Mouse (Mus musculus): ENCODE results near the gene Tmed8. TPM values are rescaled to one million over a fixed set of nuclear protein-coding genes. Genes with fewer than 3 reads are reported as not detected.

Tmed8 gene
- polyA plus RNA-seq (2014; fragmentation: Nextera tagmentation; extraction: Ambion mirVana), result 6.9 and 7.8 TPM in 2 replicates

GRCm38 (mm10) chr12:87199973-87200586, at the start of gene Tmed8:
TSS of gene Tmed8 (minus strand) at chr12:87200454.
- Histone ChIP-seq H3K4me2 (replicated peaks) (peak within 1 kb of the TSS; percentile 67), H3K36me3 (replicated peaks; ENCODE audit: control insufficient read depth, insufficient read depth) (no peaks in the 10 kb centered on the region), H3K27me3 (ENCODE audit: control insufficient read depth, insufficient read depth, low read length) (no peaks in the 10 kb centered on the region), H3K9me3 (ENCODE audit: control insufficient read depth, low read length) (no peaks in the 10 kb centered on the region), H3K9ac (peak within 1 kb of the TSS; percentile 90), H3K27ac (peak within 1 kb of the TSS; percentile 92), H3K4me3 (replicated peaks; ENCODE audit: low read length) (peak within 1 kb of the TSS; percentile 86), H3K4me1 (replicated peaks; ENCODE audit: control insufficient read depth, insufficient read depth, low read length) (peaks cover 14% of the 10 kb centered on the region)
- ATAC-seq (ENCODE audit: low FRiP score) (peak; percentile 96), DNase-seq (ENCODE audit: low spot score) (peak; percentile 80)
- under 1% methylated on average over 61 of the region's 70 CpGs for WGBS

DNA sequence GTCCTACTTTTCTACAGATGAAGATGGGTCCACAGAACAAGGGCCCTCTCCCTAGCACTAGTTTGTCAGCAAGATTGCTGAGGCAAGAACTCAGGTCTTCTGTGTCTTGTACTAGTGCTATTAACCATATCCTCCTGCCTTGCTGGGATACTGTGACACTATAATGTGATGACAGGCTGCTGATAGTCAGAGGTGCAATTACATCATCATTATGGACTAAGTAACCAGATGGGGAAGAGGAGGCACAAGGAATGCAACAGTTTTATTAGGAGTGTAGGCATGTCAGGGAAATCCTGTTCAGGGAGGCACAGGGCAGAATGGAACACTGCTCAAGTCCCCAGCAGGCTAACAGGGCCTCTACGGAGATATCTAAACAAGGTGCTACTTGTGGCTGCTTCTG, 38.4 kb upstream of the Tmed8 start, which contains the start of gene Noxred1:
Gene Noxred1 (minus strand): TSS at position 101 of the 400 bp plus-strand sequence.
- H3K36me3 ChIP-seq (replicated peaks; ENCODE audit: control insufficient read depth, insufficient read depth), result peaks cover 58% of the 10 kb centered on the region
- H3K4me3 ChIP-seq (replicated peaks; ENCODE audit: low read length), result no peak within 1 kb of the TSS
- H3K9me3 ChIP-seq (ENCODE audit: control insufficient read depth, low read length), result no peaks in the 10 kb centered on the region
- WGBS, result 96% methylated on average over 1 of the region's 1 CpGs
- H3K9ac ChIP-seq, result no peak within 1 kb of the TSS
- no peaks in the 10 kb centered on the region for H3K4me1 ChIP-seq (replicated peaks; ENCODE audit: control insufficient read depth, insufficient read depth, low read length)
- DNase-seq (ENCODE audit: low spot score) (no peak), ATAC-seq (ENCODE audit: low FRiP score) (no peak)
- H3K4me2 ChIP-seq (replicated peaks), result no peak within 1 kb of the TSS
- no peaks in the 10 kb centered on the region for H3K27me3 ChIP-seq (ENCODE audit: control insufficient read depth, insufficient read depth, low read length)
- H3K27ac ChIP-seq, result no peak within 1 kb of the TSS

DNA sequence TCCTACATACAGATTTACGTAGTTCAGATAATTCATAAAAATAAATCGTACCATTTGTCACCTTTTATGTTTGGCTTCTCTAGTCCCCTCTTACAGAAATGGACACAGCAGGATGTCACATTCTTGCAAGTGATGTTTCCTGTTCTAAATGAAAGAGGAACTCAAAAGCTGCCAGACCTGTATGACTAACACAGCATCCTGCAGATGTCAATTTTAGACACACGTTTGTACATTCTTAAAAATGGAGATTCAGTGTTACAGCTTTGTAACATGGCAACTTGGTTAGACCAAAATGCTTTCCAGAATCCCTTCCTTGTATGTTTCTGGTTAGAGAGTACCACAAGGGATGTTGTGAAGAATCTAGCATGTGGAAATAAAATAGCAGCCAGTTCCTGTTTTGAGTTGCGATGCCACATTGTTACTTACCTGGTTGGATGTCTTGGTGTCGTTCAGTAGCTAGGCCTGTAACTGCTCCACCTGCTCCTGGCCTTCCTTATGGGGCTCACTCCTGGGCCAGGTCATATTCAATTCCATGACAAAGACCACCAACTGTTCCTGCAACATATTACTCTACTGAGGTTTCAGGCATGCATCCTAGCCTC, 36.7 kb upstream of the Tmed8 start:
- Histone ChIP-seq H3K4me3 (replicated peaks; ENCODE audit: low read length) (no peak overlapping the region), H3K27ac (no peak overlapping the region), H3K27me3 (ENCODE audit: control insufficient read depth, insufficient read depth, low read length) (no peaks in the 10 kb centered on the region), H3K9ac (no peak overlapping the region), H3K36me3 (replicated peaks; ENCODE audit: control insufficient read depth, insufficient read depth) (peaks cover 43% of the 10 kb centered on the region), H3K9me3 (ENCODE audit: control insufficient read depth, low read length) (no peaks in the 10 kb centered on the region), H3K4me2 (replicated peaks) (no peak overlapping the region), H3K4me1 (replicated peaks; ENCODE audit: control insufficient read depth, insufficient read depth, low read length) (no peaks in the 10 kb centered on the region)
- ATAC-seq (ENCODE audit: low FRiP score), result no peak
- WGBS, result 88% methylated on average over 5 of the region's 5 CpGs
- DNase-seq (ENCODE audit: low spot score), result no peak

GRCm38 (mm10) chr12:87230379-87230895, 30.2 kb upstream of the Tmed8 start:
- ATAC-seq (ENCODE audit: low FRiP score) (no peak), DNase-seq (ENCODE audit: low spot score) (no peak)
- no peak overlapping the region for H3K9ac ChIP-seq
- no peak overlapping the region for H3K27ac ChIP-seq
- H3K27me3 ChIP-seq (ENCODE audit: control insufficient read depth, insufficient read depth, low read length), result no peaks in the 10 kb centered on the region
- no peaks in the 10 kb centered on the region for H3K4me1 ChIP-seq (replicated peaks; ENCODE audit: control insufficient read depth, insufficient read depth, low read length)
- no peaks in the 10 kb centered on the region for H3K9me3 ChIP-seq (ENCODE audit: control insufficient read depth, low read length)
- no peaks in the 10 kb centered on the region for H3K36me3 ChIP-seq (replicated peaks; ENCODE audit: control insufficient read depth, insufficient read depth)
- H3K4me2 ChIP-seq (replicated peaks), result no peak overlapping the region
- H3K4me3 ChIP-seq (replicated peaks; ENCODE audit: low read length), result no peak overlapping the region

DNA sequence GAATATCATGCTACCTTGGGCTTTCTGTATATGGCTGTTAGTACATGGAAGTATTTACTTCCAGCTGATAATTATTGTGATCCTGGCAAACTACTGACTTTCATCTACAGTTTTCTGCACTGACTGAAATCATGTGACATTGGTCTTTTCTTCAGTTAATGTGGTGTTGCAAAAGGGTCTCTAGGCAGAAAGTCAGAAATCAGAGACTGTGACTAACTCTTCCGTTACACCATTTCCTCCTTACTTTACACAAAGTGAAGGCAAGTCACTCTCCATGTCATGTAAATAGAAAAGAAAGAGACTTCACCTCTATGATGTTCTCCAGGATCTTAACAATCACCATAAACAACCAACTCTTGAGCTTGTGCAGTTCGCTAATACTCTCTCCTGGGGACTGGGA, 29.4 kb upstream of the Tmed8 start:
- no peaks in the 10 kb centered on the region for H3K9me3 ChIP-seq (ENCODE audit: control insufficient read depth, low read length)
- no peaks in the 10 kb centered on the region for H3K4me1 ChIP-seq (replicated peaks; ENCODE audit: control insufficient read depth, insufficient read depth, low read length)
- no peak overlapping the region for H3K4me2 ChIP-seq (replicated peaks)
- no peak overlapping the region for H3K27ac ChIP-seq
- 95% methylated on average over 2 of the region's 2 CpGs for WGBS
- H3K36me3 ChIP-seq (replicated peaks; ENCODE audit: control insufficient read depth, insufficient read depth), result no peaks in the 10 kb centered on the region
- no peak overlapping the region for H3K9ac ChIP-seq
- no peak for DNase-seq (ENCODE audit: low spot score)
- no peak for ATAC-seq (ENCODE audit: low FRiP score)
- no peak overlapping the region for H3K4me3 ChIP-seq (replicated peaks; ENCODE audit: low read length)
- H3K27me3 ChIP-seq (ENCODE audit: control insufficient read depth, insufficient read depth, low read length), result no peaks in the 10 kb centered on the region

- Histone ChIP-seq H3K27me3 (ENCODE audit: control insufficient read depth, insufficient read depth, low read length) (no peaks in the 10 kb centered on the region), H3K4me1 (replicated peaks; ENCODE audit: control insufficient read depth, insufficient read depth, low read length) (no peaks in the 10 kb centered on the region), H3K4me2 (replicated peaks) (no peak overlapping the region), H3K9me3 (ENCODE audit: control insufficient read depth, low read length) (no peaks in the 10 kb centered on the region), H3K27ac (no peak overlapping the region), H3K36me3 (replicated peaks; ENCODE audit: control insufficient read depth, insufficient read depth) (no peaks in the 10 kb centered on the region), H3K9ac (no peak overlapping the region), H3K4me3 (replicated peaks; ENCODE audit: low read length) (no peak overlapping the region)
- 77% methylated on average over 7 of the region's 7 CpGs for WGBS
- DNase-seq (ENCODE audit: low spot score) (no peak), ATAC-seq (ENCODE audit: low FRiP score) (no peak)
Observed at GRCm38 (mm10) chr12:87226801-87227200, 26.5 kb upstream of the Tmed8 start.

- 84% methylated on average over 10 of the region's 10 CpGs for WGBS
- Histone ChIP-seq H3K4me3 (replicated peaks; ENCODE audit: low read length) (no peak overlapping the region), H3K9ac (no peak overlapping the region), H3K36me3 (replicated peaks; ENCODE audit: control insufficient read depth, insufficient read depth) (no peaks in the 10 kb centered on the region), H3K4me1 (replicated peaks; ENCODE audit: control insufficient read depth, insufficient read depth, low read length) (no peaks in the 10 kb centered on the region), H3K9me3 (ENCODE audit: control insufficient read depth, low read length) (no peaks in the 10 kb centered on the region), H3K27me3 (ENCODE audit: control insufficient read depth, insufficient read depth, low read length) (no peaks in the 10 kb centered on the region), H3K27ac (no peak overlapping the region), H3K4me2 (replicated peaks) (no peak overlapping the region)
- no peak for DNase-seq (ENCODE audit: low spot score)
- no peak for ATAC-seq (ENCODE audit: low FRiP score)
Observed at GRCm38 (mm10) chr12:87224950-87225349, 24.7 kb upstream of the Tmed8 start.

- 70% methylated on average over 7 of the region's 7 CpGs for WGBS
- Histone ChIP-seq H3K27me3 (ENCODE audit: control insufficient read depth, insufficient read depth, low read length) (no peaks in the 10 kb centered on the region), H3K9ac (no peak overlapping the region), H3K4me1 (replicated peaks; ENCODE audit: control insufficient read depth, insufficient read depth, low read length) (no peaks in the 10 kb centered on the region), H3K9me3 (ENCODE audit: control insufficient read depth, low read length) (no peaks in the 10 kb centered on the region), H3K4me2 (replicated peaks) (no peak overlapping the region), H3K36me3 (replicated peaks; ENCODE audit: control insufficient read depth, insufficient read depth) (no peaks in the 10 kb centered on the region), H3K4me3 (replicated peaks; ENCODE audit: low read length) (no peak overlapping the region), H3K27ac (no peak overlapping the region)
- DNase-seq (ENCODE audit: low spot score), result peak; percentile 35
- no peak; the same call in 1 of the 2 replicates for ATAC-seq (ENCODE audit: low FRiP score)
Observed at GRCm38 (mm10) chr12:87219362-87219761, 19.1 kb upstream of the Tmed8 start.

GRCm38 (mm10) chr12:87217596-87217995, 17.3 kb upstream of the Tmed8 start:
- DNase-seq (ENCODE audit: low spot score), result no peak
- no peak overlapping the region for H3K27ac ChIP-seq
- H3K9me3 ChIP-seq (ENCODE audit: control insufficient read depth, low read length), result no peaks in the 10 kb centered on the region
- no peak for ATAC-seq (ENCODE audit: low FRiP score)
- H3K27me3 ChIP-seq (ENCODE audit: control insufficient read depth, insufficient read depth, low read length), result no peaks in the 10 kb centered on the region
- no peaks in the 10 kb centered on the region for H3K36me3 ChIP-seq (replicated peaks; ENCODE audit: control insufficient read depth, insufficient read depth)
- no peak overlapping the region for H3K9ac ChIP-seq
- H3K4me1 ChIP-seq (replicated peaks; ENCODE audit: control insufficient read depth, insufficient read depth, low read length), result no peaks in the 10 kb centered on the region
- no peak overlapping the region for H3K4me3 ChIP-seq (replicated peaks; ENCODE audit: low read length)
- H3K4me2 ChIP-seq (replicated peaks), result no peak overlapping the region
